Mouse (Mus musculus) liver, adult (tissue): ENCODE results near the gene Ggt5.

Experiments used
- GATA4 ChIP-seq: IDR thresholded peaks from 2 replicates; pipeline ENCODE4 v1.6.1; 2014; ENCODE audit warnings: mild to moderate bottlenecking, low read length; ENCODE audit not compliant: insufficient replicate concordance

The Ggt5 gene

GRCm38 (mm10) chr10:75650306-75650902 is 61.3 kb downstream of the Ggt5 start:
- no peak for TF ChIP-seq GATA4

GRCm38 (mm10) chr10:75651381-75652068 is 62.4 kb downstream of the Ggt5 start:
- TF ChIP-seq GATA4 = no peak

- no peak for TF ChIP-seq GATA4
Measured at GRCm38 (mm10) chr10:75654053-75654452, 64.9 kb downstream of the Ggt5 start.

- TF ChIP-seq GATA4 = no peak
Measured at GRCm38 (mm10) chr10:75657165-75657564, 68.0 kb downstream of the Ggt5 start.

- no peak for TF ChIP-seq GATA4
Measured at GRCm38 (mm10) chr10:75657772-75658171, 68.6 kb downstream of the Ggt5 start.

- no peak for TF ChIP-seq GATA4
Measured at GRCm38 (mm10) chr10:75661381-75661780, 72.2 kb downstream of the Ggt5 start.

- TF ChIP-seq GATA4 = no peak
Measured at GRCm38 (mm10) chr10:75661876-75662275, 72.7 kb downstream of the Ggt5 start.

GRCm38 (mm10) chr10:75662575-75662974 is 73.4 kb downstream of the Ggt5 start:
- no peak for TF ChIP-seq GATA4

GRCm38 (mm10) chr10:75664673-75665270 is 75.6 kb downstream of the Ggt5 start:
- no peak for TF ChIP-seq GATA4

- TF ChIP-seq GATA4 = no peak
Measured at GRCm38 (mm10) chr10:75666451-75667030, 77.4 kb downstream of the Ggt5 start.
